ENCODE assay signal across 10 mouse cellular contexts in genomic region chr16:38812521-38812920, GRCm38 (mm10). TPM values are rescaled to one million over a fixed set of nuclear protein-coding genes. Genes with fewer than 3 reads are reported as not detected.
DNase-seq lines count a peak whose midpoint lies in the region; ATAC-seq and TF ChIP-seq lines count a peak whose summit lies in the region.
"Had no signal": no experiment of that assay in that cellular context is flagged by ENCODE, and none has a peak within 500 bp of the region (broad histone marks: within the 10 kb centered on the region; RNA-seq: fewer than 3 reads in every experiment).

No protein-coding gene starts in this region.

- H3K27me3 ChIP-seq in midbrain, embryonic 10.5 days (ENCODE audit: low read depth, poor library complexity, severe bottlenecking) = no peaks in the 10 kb centered on the region
- no peaks in the 10 kb centered on the region for H3K27me3 ChIP-seq in midbrain, embryonic 16.5 days (ENCODE audit: control insufficient read depth, insufficient read depth, low read depth, low read length)
- no peaks in the 10 kb centered on the region for H3K27me3 ChIP-seq in embryonic facial prominence, embryonic 14.5 days (replicated peaks; ENCODE audit: control insufficient read depth, insufficient read depth, low read length)
- H3K27me3 ChIP-seq in hindbrain, postnatal 0 days (ENCODE audit: insufficient read depth, low read length) = no peaks in the 10 kb centered on the region

- H3K4me3 ChIP-seq in midbrain, embryonic 10.5 days = no peak overlapping the region
- no peak overlapping the region for H3K4me3 ChIP-seq in midbrain, embryonic 16.5 days (ENCODE audit: low read depth, low read length)
- H3K4me3 ChIP-seq in embryonic facial prominence, embryonic 14.5 days (ENCODE audit: low read depth, low read length) = no peak overlapping the region
- H3K4me3 ChIP-seq in hindbrain, postnatal 0 days (ENCODE audit: low read length) = no peak overlapping the region

- H3K27ac ChIP-seq in midbrain, embryonic 10.5 days (replicated peaks) = no peak overlapping the region
- H3K27ac ChIP-seq in midbrain, embryonic 16.5 days (ENCODE audit: low read length) = no peak overlapping the region
- no peak overlapping the region for H3K27ac ChIP-seq in embryonic facial prominence, embryonic 14.5 days (replicated peaks; ENCODE audit: low read depth, low read length)
- H3K27ac ChIP-seq in hindbrain, postnatal 0 days = no peak overlapping the region

- intact Hi-C loops in left cerebral cortex, postnatal 14 days (cut with DNase I) = loop anchor here (10.0 kb wide), 3 partner anchors 68 to 278 kb away; partner anchors contain the start of gene B4galt4

- no peaks in the 10 kb centered on the region for H3K9me3 ChIP-seq in midbrain, embryonic 10.5 days (replicated peaks)
- H3K9me3 ChIP-seq in midbrain, embryonic 16.5 days (replicated peaks; ENCODE audit: control insufficient read depth, low read length, poor library complexity, severe bottlenecking) = no peaks in the 10 kb centered on the region
- H3K9me3 ChIP-seq in embryonic facial prominence, embryonic 14.5 days (ENCODE audit: control insufficient read depth, low read length) = no peaks in the 10 kb centered on the region
- no peaks in the 10 kb centered on the region for H3K9me3 ChIP-seq in hindbrain, postnatal 0 days (ENCODE audit: low read length)

- WGBS in midbrain, embryonic 10.5 days = 36% methylated on average over 8 of the region's 8 CpGs
- 28% methylated on average over 8 of the region's 8 CpGs for WGBS in midbrain, embryonic 16.5 days
- 26% methylated on average over 8 of the region's 8 CpGs for WGBS in embryonic facial prominence, embryonic 14.5 days
- 29% methylated on average over 8 of the region's 8 CpGs for WGBS in hindbrain, postnatal 0 days

- no peaks in the 10 kb centered on the region for H3K36me3 ChIP-seq in midbrain, embryonic 10.5 days
- no peaks in the 10 kb centered on the region for H3K36me3 ChIP-seq in midbrain, embryonic 16.5 days (ENCODE audit: control insufficient read depth, insufficient read depth, low read length)
- H3K36me3 ChIP-seq in embryonic facial prominence, embryonic 14.5 days (ENCODE audit: control insufficient read depth, insufficient read depth, low read length) = no peaks in the 10 kb centered on the region
- H3K36me3 ChIP-seq in hindbrain, postnatal 0 days (ENCODE audit: insufficient read depth, low read length) = no peaks in the 10 kb centered on the region

- peak; percentile 80 for TF ChIP-seq CTCF in hindbrain, postnatal 0 days (IDR thresholded peaks at IDR 0.05; ENCODE audit: low read depth)

- ATAC-seq in midbrain, embryonic 16.5 days = no peak
- ATAC-seq in embryonic facial prominence, embryonic 14.5 days (ENCODE audit: low read depth) = 0 out of 2 replicates have a peak, but pooled peaks have one; percentile 28
- no peak for ATAC-seq in hindbrain, postnatal 0 days
- peak; percentile 63; the same call in 1 of the 2 replicates for ATAC-seq in neutrophil, adult 5-6 weeks (ENCODE audit: extremely low read depth, insufficient number of reproducible peaks, low FRiP score, poor library complexity, severe bottlenecking)

- peaks cover 11% of the 10 kb centered on the region for H3K4me1 ChIP-seq in midbrain, embryonic 10.5 days
- peaks cover 5% of the 10 kb centered on the region for H3K4me1 ChIP-seq in midbrain, embryonic 16.5 days (ENCODE audit: control insufficient read depth, insufficient read depth, low read length)
- no peaks in the 10 kb centered on the region for H3K4me1 ChIP-seq in embryonic facial prominence, embryonic 14.5 days (ENCODE audit: control insufficient read depth, insufficient read depth, low read length)
- no peaks in the 10 kb centered on the region for H3K4me1 ChIP-seq in hindbrain, postnatal 0 days (ENCODE audit: insufficient read depth, low read length)

- no peak overlapping the region for H3K4me2 ChIP-seq in midbrain, embryonic 16.5 days (ENCODE audit: low read length)
- H3K4me2 ChIP-seq in embryonic facial prominence, embryonic 14.5 days (ENCODE audit: low read depth, low read length) = no peak overlapping the region
- no peak overlapping the region for H3K4me2 ChIP-seq in hindbrain, postnatal 0 days (ENCODE audit: low read depth, low read length)

- no peak overlapping the region for H3K9ac ChIP-seq in midbrain, embryonic 16.5 days (ENCODE audit: low read depth, low read length)
- no peak overlapping the region for H3K9ac ChIP-seq in embryonic facial prominence, embryonic 14.5 days (ENCODE audit: low read depth, low read length)
- no peak overlapping the region for H3K9ac ChIP-seq in hindbrain, postnatal 0 days (replicated peaks; ENCODE audit: low read length)

- peak; percentile 65 for DNase-seq in midbrain, embryonic 10.5 days (ENCODE audit: low spot score)
- peak; percentile 63 for DNase-seq in adrenal gland, postnatal 25 days
- DNase-seq in embryonic facial prominence, embryonic 14.5 days (ENCODE audit: low spot score) = peak; percentile 83
- peak; percentile 86 for DNase-seq in hindbrain, postnatal 0 days (ENCODE audit: low spot score)
- peak; percentile 77 to 83 for DNase-seq in left cerebral cortex, postnatal 14 days (ENCODE audit: low spot score in 2 of 2)
- DNase-seq in thymus, adult 18-20 months = peak; percentile 7 to 15

RNA-seq across cellular contexts. Expression of gene Upk1b, which starts 12.4 kb away (rescaled TPM):
- 0.86 and 1.1 TPM in 2 replicates for polyA plus RNA-seq in midbrain, embryonic 10.5 days (2016; fragmentation: Nextera tagmentation; extraction: Ambion mirVana)
- 0.13 and 0.17 TPM in 2 replicates for polyA plus RNA-seq in midbrain, embryonic 16.5 days (2015; fragmentation: Nextera tagmentation; extraction: Ambion mirVana)
- total RNA-seq in adrenal gland, postnatal 25 days (2021) = 0.70 and 1.3 TPM in 2 replicates
- 21.9 and 34.4 TPM in 2 replicates for polyA plus RNA-seq in embryonic facial prominence, embryonic 14.5 days (2014; fragmentation: Nextera tagmentation; extraction: Ambion mirVana)
- total RNA-seq in hindbrain, postnatal 0 days (2014; rRNA removed) = 0.54 and 1.2 TPM in 2 replicates
- 1.7 and 2.0 TPM in 2 replicates for polyA plus RNA-seq in hindbrain, postnatal 0 days (2015; fragmentation: Nextera tagmentation; extraction: Ambion mirVana)
- 1 to 10 TPM in 1 of 2 experiments, under 1 TPM in 1; 0.97 to 1.4 TPM for total RNA-seq in left cerebral cortex, postnatal 14 days (2021)
- 4.3 and 4.8 TPM in 2 replicates for total RNA-seq in neutrophil, adult 5-6 weeks (2017)

RNA-seq across cellular contexts. Expression of gene 4930435E12Rik, which starts 16.0 kb away (rescaled TPM):
- not detected in 2 replicates for polyA plus RNA-seq in midbrain, embryonic 10.5 days (2016; fragmentation: Nextera tagmentation; extraction: Ambion mirVana)
- polyA plus RNA-seq in midbrain, embryonic 16.5 days (2015; fragmentation: Nextera tagmentation; extraction: Ambion mirVana) = not detected in 2 replicates
- total RNA-seq in adrenal gland, postnatal 25 days (2021) = not detected in 2 replicates
- not detected in 2 replicates for polyA plus RNA-seq in embryonic facial prominence, embryonic 14.5 days (2014; fragmentation: Nextera tagmentation; extraction: Ambion mirVana)
- not detected in 2 replicates for total RNA-seq in hindbrain, postnatal 0 days (2014; rRNA removed)
- not detected in 2 replicates for polyA plus RNA-seq in hindbrain, postnatal 0 days (2015; fragmentation: Nextera tagmentation; extraction: Ambion mirVana)
- total RNA-seq in left cerebral cortex, postnatal 14 days (2021) = not detected
- total RNA-seq in neutrophil, adult 5-6 weeks (2017) = not detected in 2 replicates
- polyA plus RNA-seq: frontal cortex, adult 2 months; stomach, embryonic 14.5 days had no signal

Comparison
In these comparisons a context has a peak if more than half of its experiments do, and no peak if none do; other contexts are left out.
1. DNase-seq: peak in every context shown above with its lines; median percentile 86 in hindbrain, postnatal 0 days; 83 in embryonic facial prominence, embryonic 14.5 days; 80 in left cerebral cortex, postnatal 14 days; 65 in midbrain, embryonic 10.5 days; 63 in adrenal gland, postnatal 25 days; 11 in thymus, adult 18-20 months.
2. ATAC-seq: peak in embryonic facial prominence, embryonic 14.5 days (single experiment) and neutrophil, adult 5-6 weeks (single experiment); none in midbrain, embryonic 16.5 days (single experiment) and hindbrain, postnatal 0 days (single experiment).